Mouse (Mus musculus) adrenal gland, postnatal 25 days (tissue): ENCODE data around the gene Cflar. TPM values are rescaled to one million over a fixed set of nuclear protein-coding genes. Genes with fewer than 3 reads are reported as not detected.
"Not testable (repeated sequence)": the region's sequence is repeated elsewhere in the genome, so short reads cannot be mapped to it uniquely, and the experiment has no call there.

Experiments used
- DNase-seq: peaks from one replicate; pipeline ENCODE4 v3.0.0; 2021; ENCODE audit warnings: mixed read lengths
- total RNA-seq: library from RNA; stranded (reverse); gene quantifications from 2 replicates; pipeline ENCODE4 v1.2.3, GENCODE M21; 2021

Cflar gene
- total RNA-seq, 1 experiment from 2014 or later = 122 TPM

GRCm38 (mm10) chr1:58727747-58728589 is 16.7 kb downstream of the Cflar start:
- DNase-seq = no peak

- DNase-seq = no peak
These were observed 17.2 kb downstream of the Cflar start for GRCm38 (mm10) chr1:58728590-58728868.

DNA sequence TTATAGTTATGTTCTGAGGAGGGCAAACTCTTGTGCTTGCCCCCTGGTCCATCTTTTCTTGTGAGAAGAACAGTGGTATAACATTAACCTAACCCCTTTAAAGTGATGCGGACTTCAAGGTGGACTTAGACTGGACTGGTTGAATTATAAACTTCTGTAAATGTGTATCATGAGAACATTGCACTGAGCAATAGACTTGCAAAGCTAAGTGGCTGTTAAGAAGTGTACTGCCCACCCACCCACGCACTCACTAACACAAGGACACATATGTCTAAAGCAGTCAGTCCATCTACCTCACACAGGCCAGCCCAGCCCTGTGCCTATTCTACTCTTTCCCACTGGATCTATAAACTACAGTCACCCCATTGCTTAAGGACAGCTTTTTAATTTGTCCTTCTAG is 22.3 kb downstream of the Cflar start:
- DNase-seq = no peak

DNA sequence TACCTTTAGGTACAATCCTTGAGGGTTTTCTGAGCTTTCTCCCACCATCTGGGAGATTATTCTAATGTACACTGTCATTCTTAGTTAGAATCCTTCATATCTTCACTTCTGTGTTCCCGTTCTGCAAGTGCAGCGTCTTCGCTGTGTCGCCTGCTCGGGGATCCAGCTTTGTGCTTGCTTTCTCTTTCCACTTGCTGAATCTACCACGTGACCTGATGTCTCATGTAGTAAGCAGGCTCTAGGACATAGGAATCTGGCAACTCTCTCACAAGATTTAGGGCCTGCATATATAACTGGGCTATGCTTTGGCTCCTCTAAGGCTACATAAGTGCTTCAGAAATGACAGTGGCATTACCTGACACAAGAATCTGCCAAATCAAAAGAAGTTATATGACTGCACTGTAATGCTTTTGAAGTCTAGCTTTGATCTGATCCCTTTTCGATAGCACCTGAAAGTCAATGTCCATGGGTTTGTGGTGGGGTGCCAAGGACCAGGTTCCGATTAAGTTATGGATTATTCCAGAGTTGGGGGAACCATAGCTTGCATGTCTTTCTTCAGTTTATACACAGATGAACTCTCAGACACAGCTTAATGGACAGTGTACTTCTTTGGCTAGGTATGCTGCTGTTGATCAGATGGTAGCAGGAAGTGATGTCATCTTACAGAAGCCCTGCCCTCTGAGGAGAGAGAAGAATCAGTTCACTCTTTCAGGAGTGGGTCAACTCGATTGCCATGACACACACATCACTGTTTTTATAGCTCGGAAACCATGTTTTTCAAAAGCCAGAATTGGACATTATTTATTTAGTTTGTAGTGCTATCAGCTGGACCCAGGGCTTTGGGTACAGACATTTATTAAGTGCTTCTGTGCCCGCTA is 23.0 kb downstream of the Cflar start:
- no peak for DNase-seq

DNA sequence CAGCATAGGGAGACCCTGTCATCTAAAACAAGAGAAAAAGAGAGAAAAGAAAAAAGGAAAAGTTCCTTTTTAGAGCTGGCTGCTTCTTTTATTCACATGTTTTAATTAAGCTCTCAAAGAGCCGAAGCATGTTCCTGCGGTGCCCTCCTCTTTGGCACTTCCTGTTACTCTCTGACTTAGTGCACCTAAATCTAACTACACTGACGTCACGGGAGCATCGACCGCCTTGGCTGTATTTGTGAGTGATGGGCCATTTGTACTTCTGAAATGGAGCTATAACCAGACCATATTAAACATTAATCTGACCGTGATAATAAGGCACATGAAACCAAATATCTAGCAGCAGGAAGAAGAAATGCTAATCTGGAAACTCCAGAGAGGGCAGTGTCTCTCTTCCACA is 24.7 kb downstream of the Cflar start:
- DNase-seq = no peak

- no peak for DNase-seq
These were observed 25.7 kb downstream of the Cflar start for GRCm38 (mm10) chr1:58736968-58737367.

DNA sequence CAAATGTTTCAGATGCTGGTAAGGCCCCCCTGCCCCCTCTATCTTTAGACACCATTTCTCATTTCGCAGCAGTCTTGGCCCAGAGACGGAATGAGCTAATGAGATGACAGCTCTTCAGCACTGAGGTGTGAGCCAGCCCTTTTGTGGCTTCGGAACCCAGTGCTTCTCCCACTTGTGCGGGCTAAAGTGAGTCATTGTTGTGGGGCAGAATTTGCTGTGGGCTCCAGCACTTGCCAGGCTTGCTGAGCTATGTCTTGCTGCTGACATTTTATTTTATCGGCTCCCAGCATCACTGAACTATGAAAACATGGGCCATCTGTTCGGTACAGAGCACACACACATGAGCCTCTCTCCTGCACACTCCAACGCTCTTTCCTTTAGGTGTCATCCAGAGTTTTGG is 28.2 kb downstream of the Cflar start:
- DNase-seq = no peak

GRCm38 (mm10) chr1:58742571-58743021 is 31.3 kb downstream of the Cflar start:
- no peak for DNase-seq

GRCm38 (mm10) chr1:58743252-58743651 is 31.9 kb downstream of the Cflar start:
- DNase-seq = no peak

GRCm38 (mm10) chr1:58744645-58745044 is 33.3 kb downstream of the Cflar start:
- no peak for DNase-seq

- DNase-seq = no peak
These were observed 35.6 kb downstream of the Cflar start for GRCm38 (mm10) chr1:58746880-58747279.

- no peak for DNase-seq
These were observed 48.1 kb downstream of the Cflar start for GRCm38 (mm10) chr1:58759451-58759850.

GRCm38 (mm10) chr1:58760581-58760980 is 49.3 kb downstream of the Cflar start:
- DNase-seq = no peak

GRCm38 (mm10) chr1:58761391-58762275 is 50.3 kb downstream of the Cflar start:
- not testable (repeated sequence) for DNase-seq

GRCm38 (mm10) chr1:58762576-58762975 is 51.3 kb downstream of the Cflar start:
- DNase-seq = no peak

DNA sequence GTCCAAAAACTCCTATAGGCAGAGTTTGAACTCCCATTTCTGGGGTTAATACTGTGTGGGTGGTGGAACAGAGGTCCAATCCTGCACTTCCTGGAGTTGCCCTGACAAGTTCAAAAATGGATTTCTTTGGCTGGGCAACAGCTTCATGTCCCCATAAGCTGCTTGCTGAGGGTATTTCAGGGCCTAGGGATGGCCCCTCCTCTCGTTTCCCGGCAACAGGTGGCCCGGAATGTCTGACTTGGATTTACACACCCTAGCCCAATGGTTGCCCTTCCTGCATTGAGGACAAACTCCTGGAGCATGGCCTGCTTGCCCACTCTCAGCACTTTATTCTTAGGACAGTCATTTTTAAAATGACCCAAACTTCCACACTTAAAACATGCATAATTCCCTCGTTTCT is 55.1 kb downstream of the Cflar start:
- DNase-seq = not testable (repeated sequence)

DNA sequence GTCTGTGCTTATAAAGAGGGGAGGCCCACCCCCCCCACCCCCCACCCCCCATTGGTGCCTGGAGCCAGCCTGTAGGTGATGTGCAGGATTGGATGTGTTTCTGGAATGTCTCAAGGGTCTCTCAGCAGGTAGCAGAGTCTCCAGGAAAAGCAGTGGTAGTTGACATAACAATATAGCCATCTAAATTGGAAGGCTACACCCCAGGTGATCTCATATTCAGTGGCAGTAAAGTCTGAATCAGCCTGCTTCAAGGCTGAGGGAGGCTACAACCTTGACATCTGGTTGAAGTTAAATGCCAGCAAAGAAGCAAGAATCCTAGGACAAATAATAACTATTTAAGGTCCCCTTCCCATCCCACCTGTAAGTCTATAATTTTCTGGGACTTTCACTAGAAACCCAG is 57.8 kb downstream of the Cflar start:
- no peak for DNase-seq

- no peak for DNase-seq
These were observed 58.4 kb downstream of the Cflar start for GRCm38 (mm10) chr1:58769701-58770100.

DNA sequence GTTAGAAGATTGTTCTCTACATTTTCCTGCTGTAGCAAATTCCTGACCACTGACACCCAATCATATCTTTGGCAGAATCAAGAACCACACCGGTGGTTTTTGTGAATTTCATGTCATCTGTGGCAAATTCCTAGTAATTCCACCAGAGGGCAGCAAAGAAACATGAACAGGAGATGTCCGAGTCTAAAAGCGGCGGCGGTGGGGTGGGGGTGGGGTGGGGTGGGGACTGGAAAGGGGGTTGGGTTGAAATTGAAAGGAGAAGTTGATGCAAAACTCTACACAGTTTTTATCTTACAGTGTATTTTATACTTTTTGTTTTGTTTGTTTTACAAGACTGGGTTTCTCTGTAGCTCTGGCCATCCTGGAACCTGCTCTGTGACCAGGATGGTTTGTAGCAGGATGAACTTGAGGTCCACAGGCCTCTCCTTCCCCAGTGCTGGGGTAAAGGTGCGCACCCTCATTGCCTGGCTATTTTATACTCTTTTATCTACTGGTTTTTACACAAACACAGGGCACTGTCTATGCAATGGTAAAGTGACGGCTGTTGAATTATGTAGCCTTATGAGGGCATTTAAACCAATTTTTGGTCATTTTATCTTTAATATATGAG is 58.9 kb downstream of the Cflar start:
- no peak for DNase-seq

- DNase-seq = no peak
These were observed 60.8 kb downstream of the Cflar start for GRCm38 (mm10) chr1:58772084-58772483.

GRCm38 (mm10) chr1:58773280-58773679 is 62.0 kb downstream of the Cflar start:
- DNase-seq = no peak

- no peak for DNase-seq
These were observed 62.6 kb downstream of the Cflar start for GRCm38 (mm10) chr1:58773905-58774304.
